Comparison of ENCODE assay signal across 7 mouse cellular contexts in the genomic region with DNA sequence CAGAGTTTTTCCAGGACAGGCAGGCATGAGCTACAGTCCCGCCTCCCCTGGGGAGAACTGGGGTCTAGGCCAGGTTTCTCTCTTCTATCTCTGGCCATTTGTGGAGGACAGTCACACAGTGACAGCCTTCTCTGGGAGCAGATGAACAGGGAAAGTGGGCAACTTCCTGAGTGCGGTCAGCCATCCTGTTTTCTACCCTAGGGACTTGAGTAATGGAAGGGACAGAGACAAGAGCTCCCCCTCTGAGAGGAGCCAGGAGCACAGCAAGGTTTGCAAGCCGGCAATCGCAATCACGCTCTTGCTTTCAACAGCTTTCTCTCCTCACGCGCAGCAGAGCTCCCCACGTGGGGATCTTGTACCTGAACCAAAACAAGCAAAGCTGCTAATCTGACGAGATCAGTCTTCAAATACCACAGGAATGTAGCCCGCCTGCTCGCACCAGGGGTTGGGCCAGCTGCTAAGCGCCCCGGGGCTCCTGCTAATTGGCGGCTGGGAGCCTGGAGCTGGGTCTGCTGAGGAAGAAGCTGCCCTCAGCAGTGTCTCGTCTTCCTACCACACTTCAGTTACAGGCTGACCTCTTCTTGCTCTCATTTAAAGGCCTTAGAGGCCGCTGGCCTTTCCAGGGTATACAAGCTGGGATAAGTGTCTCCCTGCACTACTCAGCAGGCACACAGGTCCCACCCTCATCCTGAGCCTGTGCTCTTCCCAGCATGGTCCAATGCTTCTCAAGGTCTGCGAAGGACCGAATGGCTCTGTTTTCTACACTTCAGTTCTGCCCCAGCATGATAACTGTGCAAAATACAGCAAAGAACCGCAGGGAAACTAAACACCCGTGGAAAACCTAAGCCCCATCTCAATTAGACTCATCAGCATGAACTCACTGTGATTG.
DNase-seq lines count a peak whose midpoint lies in the region; ATAC-seq and TF ChIP-seq lines count a peak whose summit lies in the region.

No protein-coding gene starts in this region.

- peak; percentile 97 for DNase-seq in NIH3T3 (ENCODE audit: low read depth)
- peak; percentile 80 to 86 for DNase-seq in cerebellum, adult 2 months
- peak; percentile 41 for DNase-seq in gastrocnemius, adult 18-20 months (ENCODE audit: low spot score)
- peak; percentile 29 for DNase-seq in liver
- DNase-seq in neural tube, embryonic 10.5 days (ENCODE audit: extremely low spot score, low spot score), result peak; percentile 48
- DNase-seq in c-Kit-positive CD71-positive TER-119-positive erythroid progenitor cells, embryonic 14.5 days (ENCODE audit: low spot score), result no peak

- 17% methylated on average over 20 of the region's 20 CpGs for WGBS in cerebellum, adult 2 months
- WGBS in hindbrain, embryonic 12.5 days, result 19% methylated on average over 20 of the region's 20 CpGs

- H3K9me3 ChIP-seq in hindbrain, embryonic 12.5 days (replicated peaks), result no peaks in the 10 kb centered on the region

- no peaks in the 10 kb centered on the region for H3K27me3 ChIP-seq in cerebellum, adult 2 months (ENCODE audit: control insufficient read depth, insufficient read depth, low read length)
- no peaks in the 10 kb centered on the region for H3K27me3 ChIP-seq in hindbrain, embryonic 12.5 days

- H3K9ac ChIP-seq in hindbrain, embryonic 12.5 days, result no peak overlapping the region

- TF ChIP-seq CTCF in cerebellum, adult 2 months (IDR thresholded peaks at IDR 0.05; ENCODE audit: borderline replicate concordance, insufficient read depth, low read depth, low read length), result no peak

- H3K27ac ChIP-seq in cerebellum, adult 2 months (ENCODE audit: insufficient read depth, low read length), result no peak overlapping the region
- 0 out of 2 replicates have a peak overlapping the region, but pooled peaks have one; percentile 26 for H3K27ac ChIP-seq in hindbrain, embryonic 12.5 days

- H3K4me2 ChIP-seq in hindbrain, embryonic 12.5 days (replicated peaks), result peak overlapping the region; percentile 22; the same call in 1 of the 2 replicates

- TF ChIP-seq POLR2A in cerebellum, adult 2 months (IDR thresholded peaks at IDR 0.05; ENCODE audit: borderline replicate concordance, insufficient read depth, low read length), result no peak

- H3K4me1 ChIP-seq in cerebellum, adult 2 months (ENCODE audit: control insufficient read depth, insufficient read depth, low read length), result peaks cover 20% of the 10 kb centered on the region
- peaks cover 22% of the 10 kb centered on the region for H3K4me1 ChIP-seq in hindbrain, embryonic 12.5 days

- H3K36me3 ChIP-seq in hindbrain, embryonic 12.5 days, result no peaks in the 10 kb centered on the region

- no peak overlapping the region for H3K4me3 ChIP-seq in cerebellum, adult 2 months (replicated peaks; ENCODE audit: insufficient read depth, low read depth, low read length)
- H3K4me3 ChIP-seq in hindbrain, embryonic 12.5 days, result no peak overlapping the region

- 0 out of 2 replicates have a peak, but pooled peaks have one; percentile 32 for ATAC-seq in hindbrain, embryonic 12.5 days (ENCODE audit: low FRiP score)
